Mouse (Mus musculus): ENCODE measurements around the gene C77080. TPM values are rescaled to one million over a fixed set of nuclear protein-coding genes. Genes with fewer than 3 reads are reported as not detected.
"Not testable (repeated sequence)": the region's sequence is repeated elsewhere in the genome, so short reads cannot be mapped to it uniquely, and the experiment has no call there.

The C77080 gene
- polyA plus RNA-seq, 1 experiment: 2.9 TPM

- Histone ChIP-seq H3K27ac (ENCODE audit: insufficient read depth, low read length) (no peak overlapping the region), H3K4me1 (ENCODE audit: control insufficient read depth, insufficient read depth, insufficient read length) (no peaks in the 10 kb centered on the region), H3K36me3 (ENCODE audit: control insufficient read depth, insufficient read depth, low read length) (peaks cover 22% of the 10 kb centered on the region), H3K4me3 (ENCODE audit: extremely low read depth, insufficient read depth, insufficient read length) (no peak overlapping the region), H3K27me3 (ENCODE audit: control insufficient read depth, insufficient read depth, low read length) (no peaks in the 10 kb centered on the region)
- no peak for TF ChIP-seq CTCF (IDR thresholded peaks at IDR 0.05; ENCODE audit: extremely low read depth, insufficient read depth, insufficient read length, insufficient replicate concordance)
- no peak for TF ChIP-seq POLR2A (IDR thresholded peaks at IDR 0.05; ENCODE audit: low read depth, low read length)
- no peak for DNase-seq (ENCODE audit: low read depth in 1 of 2, low spot score in 2 of 2)
- 90% methylated on average over 23 of the region's 23 CpGs for WGBS
These were observed 39.9 kb downstream of the C77080 start for GRCm38 (mm10) chr4:129221097-129222010.

DNA sequence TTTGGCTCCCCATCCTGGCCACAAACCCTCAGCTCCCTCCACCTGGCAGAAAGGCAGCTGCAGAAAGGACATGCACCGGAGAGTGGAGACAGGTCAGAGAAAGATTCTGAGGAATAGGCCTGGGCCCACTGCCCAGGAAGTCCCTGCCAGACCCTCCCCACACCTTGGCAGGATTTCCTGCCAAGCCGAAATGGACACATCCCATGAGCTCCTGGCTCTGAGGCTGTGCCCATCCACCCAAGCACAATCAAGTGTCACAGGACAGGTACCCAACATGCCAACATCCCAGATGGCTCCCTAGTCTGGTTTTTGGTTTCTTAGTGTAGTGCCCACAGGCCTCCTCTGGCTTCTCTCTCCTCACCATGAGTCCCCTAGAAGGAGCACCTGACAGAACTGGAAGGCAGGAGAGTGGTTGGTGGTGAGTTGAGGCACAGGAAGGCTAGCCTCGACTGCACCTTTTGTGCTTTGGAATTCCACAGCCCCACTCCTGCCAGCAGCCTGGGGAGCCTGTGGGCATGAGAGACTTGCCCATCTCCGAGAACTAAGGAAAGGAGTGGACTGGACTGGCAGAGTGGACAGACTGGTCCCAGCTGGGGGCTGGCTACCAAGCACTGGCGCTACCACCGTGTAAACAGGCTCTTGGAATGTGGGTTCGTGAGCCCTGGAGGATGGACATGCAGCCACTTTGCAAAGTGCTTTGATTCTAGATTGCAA is 40.7 kb downstream of the C77080 start:
- no peaks in the 10 kb centered on the region for H3K27me3 ChIP-seq (ENCODE audit: control insufficient read depth, insufficient read depth, low read length)
- peaks cover 25% of the 10 kb centered on the region for H3K36me3 ChIP-seq (ENCODE audit: control insufficient read depth, insufficient read depth, low read length)
- DNase-seq (ENCODE audit: low read depth in 1 of 2, low spot score in 2 of 2): no peak
- no peak overlapping the region for H3K27ac ChIP-seq (ENCODE audit: insufficient read depth, low read length)
- no peaks in the 10 kb centered on the region for H3K4me1 ChIP-seq (ENCODE audit: control insufficient read depth, insufficient read depth, insufficient read length)
- 86% methylated on average over 7 of the region's 7 CpGs for WGBS
- TF ChIP-seq CTCF (IDR thresholded peaks at IDR 0.05; ENCODE audit: extremely low read depth, insufficient read depth, insufficient read length, insufficient replicate concordance): no peak
- TF ChIP-seq POLR2A (IDR thresholded peaks at IDR 0.05; ENCODE audit: low read depth, low read length): no peak
- no peak overlapping the region for H3K4me3 ChIP-seq (ENCODE audit: extremely low read depth, insufficient read depth, insufficient read length)

DNA sequence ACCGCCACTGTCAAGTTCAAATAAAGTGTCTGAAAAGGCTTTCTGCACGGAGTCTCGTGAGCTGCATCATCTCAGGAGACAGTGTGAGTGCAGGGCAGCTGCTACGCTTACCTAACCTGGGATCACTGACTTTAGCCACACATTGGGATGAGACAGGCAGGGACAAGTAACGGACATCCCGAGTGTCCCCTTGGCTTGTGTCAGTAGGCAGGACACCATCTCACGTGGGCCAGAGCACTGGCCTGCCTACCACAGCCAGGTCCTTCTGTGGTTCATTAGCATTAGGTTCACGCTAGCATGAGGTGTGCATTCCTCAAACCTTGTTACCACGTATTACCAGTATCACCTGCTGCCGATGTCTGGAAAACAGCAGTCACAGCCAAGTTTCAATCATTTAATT is 42.0 kb downstream of the C77080 start:
- Histone ChIP-seq H3K27me3 (ENCODE audit: control insufficient read depth, insufficient read depth, low read length) (no peaks in the 10 kb centered on the region), H3K4me1 (ENCODE audit: control insufficient read depth, insufficient read depth, insufficient read length) (no peaks in the 10 kb centered on the region), H3K36me3 (ENCODE audit: control insufficient read depth, insufficient read depth, low read length) (peaks cover 35% of the 10 kb centered on the region), H3K4me3 (ENCODE audit: extremely low read depth, insufficient read depth, insufficient read length) (no peak overlapping the region), H3K27ac (ENCODE audit: insufficient read depth, low read length) (no peak overlapping the region)
- TF ChIP-seq POLR2A (IDR thresholded peaks at IDR 0.05; ENCODE audit: low read depth, low read length): no peak
- TF ChIP-seq CTCF (IDR thresholded peaks at IDR 0.05; ENCODE audit: extremely low read depth, insufficient read depth, insufficient read length, insufficient replicate concordance): no peak
- DNase-seq (ENCODE audit: low read depth in 1 of 2, low spot score in 2 of 2): no peak
- WGBS: 96% methylated on average over 10 of the region's 10 CpGs

DNA sequence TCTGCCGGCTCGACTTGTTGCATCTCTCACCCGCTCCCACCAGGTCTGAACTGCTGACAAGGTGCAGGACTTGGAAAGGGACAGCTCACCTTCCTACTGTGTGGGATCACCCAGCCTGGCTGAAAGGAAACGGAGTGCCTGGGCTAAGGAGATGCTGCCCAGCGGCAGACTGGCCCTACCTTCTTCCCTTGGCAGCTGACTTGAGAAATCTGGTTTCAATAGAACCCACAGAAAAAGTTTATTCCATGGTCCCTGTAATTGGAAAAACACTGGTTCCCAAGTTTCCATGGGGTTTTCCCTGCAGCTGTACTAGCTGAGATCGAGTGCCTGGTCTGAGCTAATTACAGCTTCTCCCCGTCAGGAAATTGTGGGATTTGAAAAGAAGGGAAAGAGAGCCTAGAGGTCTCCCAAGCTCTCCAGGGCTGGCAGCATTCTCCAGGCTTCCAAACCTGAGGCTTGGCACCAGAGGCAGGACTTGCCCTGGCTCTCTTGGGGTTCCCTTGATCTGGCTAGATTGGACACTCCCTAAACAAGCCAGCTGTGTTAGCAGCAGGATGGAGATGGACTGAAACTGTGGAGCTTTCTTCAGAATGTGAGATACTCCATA is 42.5 kb downstream of the C77080 start:
- H3K36me3 ChIP-seq (ENCODE audit: control insufficient read depth, insufficient read depth, low read length): peaks cover 38% of the 10 kb centered on the region
- no peaks in the 10 kb centered on the region for H3K27me3 ChIP-seq (ENCODE audit: control insufficient read depth, insufficient read depth, low read length)
- 90% methylated on average over 7 of the region's 7 CpGs for WGBS

DNA sequence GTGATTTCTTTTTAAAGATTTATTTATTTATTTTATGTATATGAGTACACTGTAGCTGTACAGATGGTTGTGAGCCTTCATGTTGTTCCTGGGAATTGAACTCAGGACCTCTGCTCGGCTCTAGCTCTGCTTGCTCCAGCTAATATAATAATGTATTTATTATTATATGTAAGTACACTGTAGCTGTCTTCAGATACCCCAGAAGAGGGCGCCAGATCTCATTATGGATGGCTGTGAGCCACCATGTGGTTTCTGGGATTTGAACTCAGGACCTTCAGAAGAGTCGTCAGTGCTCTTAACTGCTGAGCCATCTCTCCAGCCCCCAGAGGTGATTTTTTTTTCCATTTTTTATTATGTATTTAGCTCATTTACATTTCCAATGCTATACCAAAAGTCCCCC is 48.7 kb downstream of the C77080 start:
- H3K4me1 ChIP-seq (ENCODE audit: control insufficient read depth, insufficient read depth, insufficient read length); H3K27me3 ChIP-seq (ENCODE audit: control insufficient read depth, insufficient read depth, low read length); H3K4me3 ChIP-seq (ENCODE audit: extremely low read depth, insufficient read depth, insufficient read length); H3K27ac ChIP-seq (ENCODE audit: insufficient read depth, low read length); DNase-seq (ENCODE audit: low read depth in 1 of 2, low spot score in 2 of 2): not testable (repeated sequence)
- H3K36me3 ChIP-seq (ENCODE audit: control insufficient read depth, insufficient read depth, low read length): peaks cover 46% of the 10 kb centered on the region
- WGBS: 80% methylated on average over 3 of the region's 3 CpGs

More for the DNA sequence above, 42.5 kb downstream of the C77080 start:
- Histone ChIP-seq H3K4me3 (ENCODE audit: extremely low read depth, insufficient read depth, insufficient read length) (no peak overlapping the region), H3K4me1 (ENCODE audit: control insufficient read depth, insufficient read depth, insufficient read length) (no peaks in the 10 kb centered on the region), H3K27ac (ENCODE audit: insufficient read depth, low read length) (no peak overlapping the region)
- TF ChIP-seq CTCF (IDR thresholded peaks at IDR 0.05; ENCODE audit: extremely low read depth, insufficient read depth, insufficient read length, insufficient replicate concordance): no peak
- no peak for TF ChIP-seq POLR2A (IDR thresholded peaks at IDR 0.05; ENCODE audit: low read depth, low read length)
- DNase-seq (ENCODE audit: low read depth in 1 of 2, low spot score in 2 of 2): no peak

DNA sequence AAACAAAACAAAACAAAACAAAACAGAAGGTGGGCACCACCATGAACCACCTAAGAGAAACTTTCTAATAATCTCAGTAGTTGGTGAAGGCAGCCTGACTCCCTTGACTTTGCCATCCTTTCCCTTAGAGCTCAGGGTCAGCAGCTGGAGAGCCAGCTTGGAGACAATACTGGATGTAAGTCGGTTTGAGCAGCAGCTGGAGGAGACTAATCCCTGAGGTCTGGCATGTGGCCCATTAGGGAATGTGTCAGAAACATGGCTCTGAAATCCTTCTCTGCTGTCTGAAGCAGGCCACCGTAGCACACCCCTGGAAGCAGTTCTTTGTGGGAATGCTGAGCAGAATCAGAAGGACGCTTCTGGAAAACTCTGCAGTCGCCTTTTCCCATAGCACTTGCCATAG is 49.7 kb downstream of the C77080 start:
- H3K4me1 ChIP-seq (ENCODE audit: control insufficient read depth, insufficient read depth, insufficient read length): no peaks in the 10 kb centered on the region
- TF ChIP-seq POLR2A (IDR thresholded peaks at IDR 0.05; ENCODE audit: low read depth, low read length) (no peak), CTCF (IDR thresholded peaks at IDR 0.05; ENCODE audit: extremely low read depth, insufficient read depth, insufficient read length, insufficient replicate concordance) (no peak)
- H3K27me3 ChIP-seq (ENCODE audit: control insufficient read depth, insufficient read depth, low read length): no peaks in the 10 kb centered on the region
- no peak overlapping the region for H3K27ac ChIP-seq (ENCODE audit: insufficient read depth, low read length)
- peaks cover 46% of the 10 kb centered on the region for H3K36me3 ChIP-seq (ENCODE audit: control insufficient read depth, insufficient read depth, low read length)
- WGBS: 93% methylated on average over 4 of the region's 4 CpGs
- DNase-seq (ENCODE audit: low read depth in 1 of 2, low spot score in 2 of 2): no peak
- H3K4me3 ChIP-seq (ENCODE audit: extremely low read depth, insufficient read depth, insufficient read length): no peak overlapping the region

Measured in spleen, adult 2 months (tissue).